Mouse (Mus musculus): ENCODE measurements around the gene Ttc14. TPM values are rescaled to one million over a fixed set of nuclear protein-coding genes. Genes with fewer than 3 reads are reported as not detected.

Ttc14 gene
- polyA plus RNA-seq (2015; fragmentation: Nextera tagmentation; extraction: Ambion mirVana), result 67.3 and 71.4 TPM in 2 replicates

DNA sequence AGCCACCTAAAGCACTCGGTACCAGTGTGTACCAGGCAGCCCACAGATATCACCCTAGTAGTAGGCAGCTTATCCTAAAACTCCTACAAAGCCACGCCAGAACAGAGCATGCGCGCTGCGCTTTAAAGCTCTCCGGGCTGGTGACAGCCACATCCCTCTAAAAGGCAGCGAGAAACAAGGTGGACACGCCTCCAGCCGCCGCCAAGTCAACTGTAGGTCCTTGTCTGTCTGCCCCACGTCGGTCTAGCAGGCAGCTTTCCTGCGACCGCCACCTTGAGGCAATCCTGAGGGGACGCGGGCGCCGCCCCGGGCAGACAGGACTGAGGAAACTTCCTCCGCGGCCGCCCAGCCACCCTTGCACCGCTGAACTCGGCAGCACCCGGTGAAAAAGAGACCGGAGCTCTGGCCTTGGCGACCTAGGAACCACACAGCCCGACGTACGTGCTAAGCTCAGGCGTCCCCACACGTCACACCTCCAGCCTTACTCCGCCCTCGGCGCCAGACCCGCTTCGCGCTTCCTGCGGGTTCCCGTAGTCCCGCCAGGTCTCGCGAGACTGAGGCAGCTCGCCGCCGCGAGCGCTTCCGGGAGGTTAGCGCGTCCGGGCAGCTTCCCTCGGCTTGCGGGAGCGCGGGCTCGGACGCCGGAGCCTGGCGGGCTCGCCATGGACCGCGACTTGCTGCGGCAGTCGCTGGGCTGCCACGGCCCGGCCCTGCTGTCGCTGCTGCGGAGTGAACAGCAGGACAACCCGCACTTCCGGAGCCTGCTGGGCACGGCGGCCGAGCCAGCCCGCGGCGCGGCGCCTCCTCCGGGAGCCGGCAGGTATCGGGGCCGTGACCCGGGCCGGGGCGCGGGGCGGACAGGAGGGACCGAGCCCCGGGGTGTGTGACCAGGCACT, at the start of gene Ttc14:
Ttc14 (plus strand) TSS at position 216 of the 896 bp plus-strand sequence.
- no peaks in the 10 kb centered on the region for H3K9me3 ChIP-seq (replicated peaks)
- under 1% methylated on average over 90 of the region's 90 CpGs for WGBS
- H3K27me3 ChIP-seq (replicated peaks), result no peaks in the 10 kb centered on the region

DNA sequence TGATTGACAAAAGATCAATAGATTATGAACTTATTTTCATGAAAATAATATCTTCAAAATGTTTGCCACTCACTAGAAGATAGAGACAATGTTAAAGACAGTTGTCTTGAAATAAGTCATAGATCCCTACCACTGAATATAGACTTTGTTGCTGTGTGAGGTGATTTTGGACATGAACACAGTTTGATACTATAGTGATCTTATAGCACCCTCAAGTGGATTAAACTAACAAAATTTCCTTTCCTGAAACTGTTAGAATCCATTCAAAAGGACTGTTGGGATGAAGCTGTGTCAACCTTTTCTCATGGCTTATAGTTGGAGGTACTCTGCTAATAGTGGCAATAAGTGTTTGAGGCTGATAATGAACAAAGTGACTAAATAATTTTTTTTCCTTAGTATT, 8.7 kb upstream of the Ttc14 start:
- no peaks in the 10 kb centered on the region for H3K27me3 ChIP-seq (replicated peaks)
- no peak overlapping the region for H3K9ac ChIP-seq (replicated peaks)
- ATAC-seq (ENCODE audit: low FRiP score), result peak; percentile 55; the same call in 1 of the 2 replicates
- H3K9me3 ChIP-seq (replicated peaks), result no peaks in the 10 kb centered on the region
- H3K4me1 ChIP-seq, result no peaks in the 10 kb centered on the region
- H3K4me2 ChIP-seq, result no peak overlapping the region
- no peak overlapping the region for H3K4me3 ChIP-seq (replicated peaks)
- H3K27ac ChIP-seq (replicated peaks), result no peak overlapping the region
- H3K36me3 ChIP-seq, result no peaks in the 10 kb centered on the region

More for the DNA sequence above, at the start of gene Ttc14:
- peak; percentile 100 for ATAC-seq (ENCODE audit: low FRiP score)
- Histone ChIP-seq H3K4me2 (peak within 1 kb of the TSS; percentile 76), H3K9ac (replicated peaks) (peak within 1 kb of the TSS; percentile 93), H3K4me3 (replicated peaks) (peak within 1 kb of the TSS; percentile 85), H3K27ac (replicated peaks) (peak within 1 kb of the TSS; percentile 100), H3K36me3 (peaks cover 9% of the 10 kb centered on the region; the same call in 1 of the 2 replicates), H3K4me1 (peaks cover 15% of the 10 kb centered on the region)

DNA sequence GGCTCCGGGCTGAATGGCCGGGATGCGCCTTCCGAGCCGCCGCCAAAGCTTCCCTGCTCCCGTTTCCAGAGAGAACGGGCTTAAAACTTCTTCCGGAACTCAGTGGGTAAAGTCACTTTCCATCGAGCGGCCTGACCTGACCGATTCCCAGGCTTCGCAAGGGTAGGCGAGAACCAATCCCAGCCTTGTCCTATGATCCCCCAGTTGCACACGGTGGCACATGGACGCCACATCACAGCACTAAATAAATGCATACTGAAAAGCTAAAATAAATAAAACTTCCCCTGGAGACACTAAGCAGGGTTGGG, 835 bp downstream of the Ttc14 start:
- Histone ChIP-seq H3K9ac (replicated peaks) (peak overlapping the region; percentile 93), H3K9me3 (replicated peaks) (no peaks in the 10 kb centered on the region), H3K27me3 (replicated peaks) (no peaks in the 10 kb centered on the region), H3K4me1 (peaks cover 15% of the 10 kb centered on the region), H3K4me3 (replicated peaks) (peak overlapping the region; percentile 85), H3K4me2 (peak overlapping the region; percentile 58), H3K36me3 (peaks cover 11% of the 10 kb centered on the region), H3K27ac (replicated peaks) (peak overlapping the region; percentile 100)
- ATAC-seq (ENCODE audit: low FRiP score), result no peak; the same call in 1 of the 2 replicates
- under 1% methylated on average over 16 of the region's 16 CpGs for WGBS

DNA sequence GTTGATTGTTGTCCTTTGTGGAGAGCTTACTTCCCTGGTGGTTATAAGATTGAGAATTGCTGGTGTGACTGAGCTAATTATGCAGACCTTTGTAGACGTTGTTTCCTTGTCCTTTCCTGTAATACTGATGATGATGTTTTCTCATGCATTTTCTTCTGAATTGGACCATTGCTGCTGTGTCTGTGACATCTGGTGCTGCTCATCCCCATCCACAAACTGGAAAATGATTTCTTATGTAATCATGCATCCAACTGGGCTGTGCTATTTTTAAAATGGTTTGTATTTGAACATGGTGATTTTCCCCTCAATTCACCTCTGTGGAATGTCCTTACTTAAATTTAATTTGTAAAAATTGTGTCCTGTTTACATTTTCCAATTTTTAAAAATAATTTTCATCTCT, 7.5 kb downstream of the Ttc14 start:
- H3K4me1 ChIP-seq, result no peaks in the 10 kb centered on the region
- WGBS, result 88% methylated on average over 1 of the region's 1 CpGs
- H3K36me3 ChIP-seq, result peaks cover 47% of the 10 kb centered on the region
- no peak overlapping the region for H3K4me3 ChIP-seq (replicated peaks)
- H3K27me3 ChIP-seq (replicated peaks), result no peaks in the 10 kb centered on the region
- no peak for ATAC-seq (ENCODE audit: low FRiP score)
- no peak overlapping the region for H3K27ac ChIP-seq (replicated peaks)
- H3K9me3 ChIP-seq (replicated peaks), result no peaks in the 10 kb centered on the region
- no peak overlapping the region for H3K9ac ChIP-seq (replicated peaks)
- no peak overlapping the region for H3K4me2 ChIP-seq

DNA sequence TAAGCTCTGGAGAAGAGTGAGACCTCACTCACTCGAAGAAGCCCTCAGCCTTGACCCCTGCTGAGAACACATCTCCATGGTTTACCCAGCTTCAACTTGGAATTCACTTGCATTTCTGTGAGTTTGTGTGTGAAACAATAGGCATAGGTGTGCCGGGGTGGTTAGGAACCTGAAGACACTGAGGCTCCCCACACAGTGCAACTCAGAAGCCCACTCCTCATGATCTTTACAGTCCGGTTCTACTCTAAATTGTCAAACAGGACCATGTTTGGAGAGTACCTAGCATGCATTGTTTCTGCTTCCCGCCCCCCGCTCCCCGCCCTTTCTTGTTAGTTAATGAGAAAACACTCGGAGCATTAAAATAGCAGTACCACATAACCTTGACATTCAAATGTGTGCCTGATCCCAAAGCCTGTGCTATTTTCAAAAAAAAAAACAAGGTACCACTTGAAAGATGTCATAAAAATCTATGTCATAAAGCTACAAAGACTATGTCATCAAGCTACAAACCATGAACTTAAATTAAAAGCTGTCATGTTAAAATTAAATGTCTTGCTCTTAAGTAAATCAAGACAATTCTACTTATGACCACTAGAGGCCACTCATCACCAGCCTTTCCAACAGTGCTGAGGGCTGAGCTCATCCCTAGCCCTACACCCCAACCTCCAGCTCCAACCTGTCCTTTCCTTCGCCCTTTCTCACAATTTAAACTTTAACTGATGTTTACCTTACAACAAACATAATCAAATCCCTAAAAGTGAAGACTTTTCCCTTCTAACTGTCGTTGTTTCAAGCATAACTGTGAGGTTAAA, 24.7 kb downstream of the Ttc14 start:
- H3K4me2 ChIP-seq, result no peak overlapping the region

DNA sequence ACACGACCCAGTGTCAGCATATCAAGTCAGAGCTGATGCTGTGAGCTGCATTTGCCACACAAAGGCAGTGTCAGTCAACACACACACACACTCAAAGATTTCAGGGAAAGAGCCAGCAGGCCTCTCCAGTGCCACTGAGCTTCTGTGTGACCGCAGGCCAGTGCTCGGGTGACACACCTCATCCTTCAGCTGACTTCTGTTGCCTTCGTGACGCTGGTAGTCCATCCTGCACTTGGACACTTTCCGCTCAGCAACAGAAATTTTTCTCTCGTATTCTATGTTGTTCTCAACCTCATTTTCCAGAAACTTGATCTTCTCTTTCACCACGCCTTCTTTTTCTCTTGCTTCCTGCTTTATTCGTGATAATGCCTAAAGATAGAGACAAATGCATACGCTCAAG, 32.7 kb downstream of the Ttc14 start:
- H3K27ac ChIP-seq (replicated peaks), result no peak overlapping the region
- H3K4me1 ChIP-seq, result no peaks in the 10 kb centered on the region
- H3K9ac ChIP-seq (replicated peaks), result no peak overlapping the region
- H3K36me3 ChIP-seq, result no peaks in the 10 kb centered on the region
- no peak overlapping the region for H3K4me3 ChIP-seq (replicated peaks)
- WGBS, result 91% methylated on average over 10 of the region's 10 CpGs
- H3K4me2 ChIP-seq, result no peak overlapping the region
- no peaks in the 10 kb centered on the region for H3K9me3 ChIP-seq (replicated peaks)
- no peak for ATAC-seq (ENCODE audit: low FRiP score)
- no peaks in the 10 kb centered on the region for H3K27me3 ChIP-seq (replicated peaks)

More for the DNA sequence above, 24.7 kb downstream of the Ttc14 start:
- ATAC-seq (ENCODE audit: low FRiP score), result peak; percentile 63; the same call in 1 of the 2 replicates
- H3K9me3 ChIP-seq (replicated peaks), result no peaks in the 10 kb centered on the region
- H3K4me3 ChIP-seq (replicated peaks), result no peak overlapping the region
- no peaks in the 10 kb centered on the region for H3K36me3 ChIP-seq
- 46% methylated on average over 9 of the region's 9 CpGs for WGBS
- no peaks in the 10 kb centered on the region for H3K4me1 ChIP-seq
- no peak overlapping the region for H3K27ac ChIP-seq (replicated peaks)
- no peaks in the 10 kb centered on the region for H3K27me3 ChIP-seq (replicated peaks)
- H3K9ac ChIP-seq (replicated peaks), result no peak overlapping the region

DNA sequence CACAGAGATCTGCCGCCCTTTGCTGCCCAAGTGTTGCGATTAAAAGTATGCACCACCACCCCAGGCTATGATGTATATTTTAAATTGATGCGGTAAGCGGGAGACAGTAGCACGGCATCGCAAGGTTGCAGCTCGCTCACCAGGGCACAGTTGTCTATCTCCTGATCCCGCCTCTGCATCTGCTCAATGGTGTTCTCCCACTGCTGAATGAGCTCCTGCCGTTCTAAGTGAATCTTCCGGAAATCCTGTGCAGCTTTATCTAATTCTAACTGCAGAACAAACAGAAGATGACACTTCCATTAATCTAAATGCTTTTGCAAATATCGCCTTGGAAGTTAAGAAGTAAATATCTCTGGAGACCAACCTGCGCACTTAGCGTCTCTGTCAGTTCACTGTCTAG, 36.9 kb downstream of the Ttc14 start:
- 93% methylated on average over 13 of the region's 13 CpGs for WGBS
- no peaks in the 10 kb centered on the region for H3K36me3 ChIP-seq

DNA sequence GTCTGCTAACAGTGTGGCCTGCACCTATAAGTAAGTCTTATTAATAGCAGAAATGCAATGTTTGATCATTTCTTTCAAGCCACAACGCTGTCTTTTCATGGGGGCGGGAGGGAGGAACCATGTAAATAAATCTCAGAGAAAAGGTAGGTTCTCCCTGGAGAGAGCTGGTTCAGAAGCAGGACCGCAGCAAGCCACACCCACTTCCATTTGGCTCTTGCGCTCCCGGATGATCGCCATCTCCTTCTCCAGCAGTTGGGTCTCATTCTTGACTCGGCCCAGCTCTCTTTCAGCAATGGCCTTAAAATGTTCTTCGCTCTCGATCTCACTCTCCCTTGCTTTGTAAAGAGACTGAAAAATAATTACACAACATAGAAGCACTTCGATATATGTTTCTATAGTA, 39.2 kb downstream of the Ttc14 start:
- H3K36me3 ChIP-seq, result no peaks in the 10 kb centered on the region
- H3K4me3 ChIP-seq (replicated peaks), result no peak overlapping the region
- 72% methylated on average over 10 of the region's 10 CpGs for WGBS
- peaks cover 4% of the 10 kb centered on the region; the same call in 1 of the 2 replicates for H3K4me1 ChIP-seq
- H3K27me3 ChIP-seq (replicated peaks), result no peaks in the 10 kb centered on the region
- H3K9ac ChIP-seq (replicated peaks), result no peak overlapping the region
- no peak overlapping the region for H3K27ac ChIP-seq (replicated peaks)
- no peak for ATAC-seq (ENCODE audit: low FRiP score)
- no peak overlapping the region for H3K4me2 ChIP-seq
- H3K9me3 ChIP-seq (replicated peaks), result no peaks in the 10 kb centered on the region

More for the DNA sequence above, 36.9 kb downstream of the Ttc14 start:
- no peak overlapping the region for H3K4me2 ChIP-seq
- H3K4me3 ChIP-seq (replicated peaks), result no peak overlapping the region
- no peak for ATAC-seq (ENCODE audit: low FRiP score)
- H3K4me1 ChIP-seq, result no peaks in the 10 kb centered on the region
- H3K27me3 ChIP-seq (replicated peaks), result no peaks in the 10 kb centered on the region
- H3K9me3 ChIP-seq (replicated peaks), result no peaks in the 10 kb centered on the region
- no peak overlapping the region for H3K27ac ChIP-seq (replicated peaks)
- H3K9ac ChIP-seq (replicated peaks), result no peak overlapping the region

DNA sequence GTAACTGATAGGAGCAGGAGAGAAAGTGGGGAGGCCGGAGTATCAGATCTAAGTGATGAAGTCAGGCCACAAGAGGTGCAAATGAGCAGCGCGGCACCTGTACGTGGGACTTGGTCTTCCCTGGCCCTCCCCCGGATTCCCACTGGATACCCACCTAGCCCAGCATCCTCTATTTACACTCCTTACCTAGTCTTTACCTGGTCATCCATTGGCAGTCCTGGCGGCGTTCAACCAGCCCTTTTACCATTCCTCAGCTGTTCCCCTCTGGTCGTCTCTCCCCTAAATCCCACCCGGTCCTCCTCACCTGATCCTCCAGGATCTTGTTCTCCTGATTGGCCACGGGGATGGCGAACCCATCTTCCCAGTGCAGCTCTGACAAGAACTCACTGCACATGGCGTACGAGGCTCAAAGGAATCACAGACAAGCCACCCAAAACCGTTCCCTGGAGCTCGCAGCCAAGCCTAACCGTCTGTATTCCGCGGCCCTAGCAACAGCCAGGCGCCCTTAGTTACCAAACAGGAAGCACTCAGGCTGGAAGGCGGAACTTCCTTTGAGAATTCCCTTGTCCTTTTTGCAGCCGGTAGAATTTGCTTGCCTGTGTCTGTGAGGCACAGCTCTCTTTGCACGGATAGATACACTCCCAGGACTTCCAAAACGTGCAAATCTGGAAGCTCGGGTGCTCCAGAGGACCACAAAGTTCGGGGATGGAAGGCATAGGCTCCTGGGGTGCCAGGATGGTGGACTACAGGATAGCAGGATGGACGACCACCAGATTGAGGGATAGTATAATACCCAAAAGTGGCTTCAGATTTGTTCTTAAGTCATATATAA, 44.4 kb downstream of the Ttc14 start, which contains the start of gene Ccdc39:
Ccdc39 (minus strand) TSS at position 510 of the 832 bp plus-strand sequence.
- Histone ChIP-seq H3K27me3 (replicated peaks) (no peaks in the 10 kb centered on the region), H3K9ac (replicated peaks) (peak within 1 kb of the TSS; percentile 59), H3K27ac (replicated peaks) (peak within 1 kb of the TSS; percentile 71), H3K36me3 (no peaks in the 10 kb centered on the region), H3K4me3 (replicated peaks) (peak within 1 kb of the TSS; percentile 54), H3K9me3 (replicated peaks) (no peaks in the 10 kb centered on the region), H3K4me2 (peak within 1 kb of the TSS; percentile 74), H3K4me1 (peaks cover 9% of the 10 kb centered on the region; the same call in 1 of the 2 replicates)
- peak; percentile 97 for ATAC-seq (ENCODE audit: low FRiP score)
- WGBS, result 4% methylated on average over 26 of the region's 26 CpGs

DNA sequence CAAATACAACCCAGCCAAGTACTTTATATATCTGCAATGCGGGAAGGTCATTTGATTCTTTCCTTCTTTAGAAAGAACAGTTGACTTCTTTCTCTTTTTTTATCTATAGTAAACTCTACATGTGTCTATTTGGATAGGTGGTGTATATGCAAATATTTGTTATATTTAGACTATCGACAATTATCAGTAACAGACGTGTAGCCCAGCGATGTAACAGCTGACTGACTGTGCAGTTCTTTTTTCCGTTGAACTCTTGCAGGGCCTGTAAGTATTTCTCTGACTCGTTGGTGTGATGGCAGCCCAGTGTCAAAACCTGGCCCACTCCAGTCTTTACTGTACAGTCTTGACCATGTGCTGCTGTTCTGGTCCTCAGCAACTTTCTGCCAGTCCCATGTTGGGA, 47.0 kb downstream of the Ttc14 start:
- Histone ChIP-seq H3K9me3 (replicated peaks) (no peaks in the 10 kb centered on the region), H3K4me3 (replicated peaks) (no peak overlapping the region), H3K27ac (replicated peaks) (no peak overlapping the region), H3K4me2 (no peak overlapping the region), H3K36me3 (no peaks in the 10 kb centered on the region), H3K4me1 (peaks cover 9% of the 10 kb centered on the region; the same call in 1 of the 2 replicates), H3K9ac (replicated peaks) (no peak overlapping the region), H3K27me3 (replicated peaks) (no peaks in the 10 kb centered on the region)
- no peak for ATAC-seq (ENCODE audit: low FRiP score)
- WGBS, result 83% methylated on average over 6 of the region's 6 CpGs

DNA sequence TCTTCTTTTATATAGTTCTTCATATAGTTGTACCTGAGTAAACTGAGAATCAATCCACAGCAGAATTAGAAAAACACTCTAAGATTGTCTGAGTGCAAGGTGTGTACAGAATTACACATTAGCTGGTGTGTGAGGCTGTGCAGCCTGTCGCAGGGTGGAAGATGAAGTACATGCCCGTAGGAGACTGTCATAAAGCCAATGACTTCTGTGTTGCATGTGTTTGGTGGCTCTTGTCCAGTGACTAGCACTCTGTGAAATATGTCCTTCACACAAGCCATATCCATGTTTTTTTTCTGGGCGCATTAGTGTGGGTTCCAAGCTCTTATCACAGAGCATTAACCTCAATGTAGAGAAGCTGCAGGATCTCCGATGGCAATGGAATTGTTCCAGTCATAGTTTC, 51.2 kb downstream of the Ttc14 start:
- Histone ChIP-seq H3K9me3 (replicated peaks) (no peaks in the 10 kb centered on the region), H3K36me3 (no peaks in the 10 kb centered on the region), H3K27ac (replicated peaks) (no peak overlapping the region), H3K4me1 (no peaks in the 10 kb centered on the region), H3K9ac (replicated peaks) (no peak overlapping the region), H3K4me2 (no peak overlapping the region), H3K4me3 (replicated peaks) (no peak overlapping the region), H3K27me3 (replicated peaks) (no peaks in the 10 kb centered on the region)
- WGBS, result 92% methylated on average over 4 of the region's 4 CpGs
- no peak for ATAC-seq (ENCODE audit: low FRiP score)

All from neural tube, embryonic 15.5 days (tissue).